Mouse (Mus musculus): ENCODE results near the gene Rsu1. TPM values are rescaled to one million over a fixed set of nuclear protein-coding genes. Genes with fewer than 3 reads are reported as not detected.
"Not testable (repeated sequence)": the region's sequence is repeated elsewhere in the genome, so short reads cannot be mapped to it uniquely, and the experiment has no call there.

Rsu1 gene
- polyA plus RNA-seq, 1 experiment, result 49.7 TPM

GRCm38 (mm10) chr2:13183124-13183523 is 88.1 kb downstream of the Rsu1 start:
- no peak for DNase-seq (ENCODE audit: low read depth)
- TF ChIP-seq CTCF (IDR thresholded peaks at IDR 0.05; ENCODE audit: borderline replicate concordance, extremely low read depth, insufficient read depth, insufficient read length) (no peak), POLR2A (IDR thresholded peaks at IDR 0.05; ENCODE audit: borderline replicate concordance, extremely low read depth, insufficient read depth, insufficient read length, poor library complexity, severe bottlenecking) (no peak)

DNA sequence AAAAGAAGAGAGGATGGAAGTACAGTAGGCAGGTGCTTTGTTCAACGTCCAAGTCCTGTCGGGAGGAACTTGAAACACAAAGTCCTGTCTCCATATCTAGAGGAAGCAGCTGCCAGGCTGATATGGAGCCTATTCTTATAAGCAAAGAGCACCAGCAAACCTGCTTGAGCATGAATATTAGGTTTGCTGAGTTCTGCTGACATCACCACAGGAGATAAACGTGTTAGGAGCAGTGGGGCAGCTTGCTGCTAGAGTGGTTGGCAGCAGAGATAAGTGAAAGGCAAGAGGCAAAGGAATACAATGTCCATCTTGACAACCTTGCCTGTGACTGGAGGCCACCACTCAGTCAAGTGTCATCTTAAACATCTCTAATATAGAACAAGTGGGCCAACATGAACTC is 89.3 kb downstream of the Rsu1 start:
- not testable (repeated sequence) for DNase-seq (ENCODE audit: low read depth)

GRCm38 (mm10) chr2:13177698-13178395 is 93.4 kb downstream of the Rsu1 start:
- TF ChIP-seq CTCF (IDR thresholded peaks at IDR 0.05; ENCODE audit: borderline replicate concordance, extremely low read depth, insufficient read depth, insufficient read length), result no peak
- no peak for TF ChIP-seq POLR2A (IDR thresholded peaks at IDR 0.05; ENCODE audit: borderline replicate concordance, extremely low read depth, insufficient read depth, insufficient read length, poor library complexity, severe bottlenecking)
- peak; percentile 76 for DNase-seq (ENCODE audit: low read depth)

DNA sequence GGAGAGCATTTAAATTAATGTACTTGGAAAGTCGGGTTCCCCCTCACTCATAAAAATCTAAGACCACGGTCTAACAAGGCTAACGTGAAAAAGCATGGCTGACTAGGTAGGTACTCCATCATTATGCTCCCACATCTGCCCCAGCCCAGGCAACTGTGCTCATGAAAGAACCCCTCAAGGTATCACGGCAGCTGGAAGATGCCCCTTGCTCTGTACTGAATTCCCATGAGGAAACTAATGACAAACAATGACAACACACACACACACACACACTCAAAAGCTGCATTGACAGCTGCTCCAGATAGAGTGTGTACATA is 95.0 kb downstream of the Rsu1 start:
- DNase-seq (ENCODE audit: low read depth), result peak; percentile 35
- no peak for TF ChIP-seq POLR2A (IDR thresholded peaks at IDR 0.05; ENCODE audit: borderline replicate concordance, extremely low read depth, insufficient read depth, insufficient read length, poor library complexity, severe bottlenecking)
- no peak for TF ChIP-seq CTCF (IDR thresholded peaks at IDR 0.05; ENCODE audit: borderline replicate concordance, extremely low read depth, insufficient read depth, insufficient read length)

GRCm38 (mm10) chr2:13175536-13176303 is 95.5 kb downstream of the Rsu1 start:
- TF ChIP-seq POLR2A (IDR thresholded peaks at IDR 0.05; ENCODE audit: borderline replicate concordance, extremely low read depth, insufficient read depth, insufficient read length, poor library complexity, severe bottlenecking) (no peak), CTCF (IDR thresholded peaks at IDR 0.05; ENCODE audit: borderline replicate concordance, extremely low read depth, insufficient read depth, insufficient read length) (no peak)
- DNase-seq (ENCODE audit: low read depth), result peak; percentile 86

GRCm38 (mm10) chr2:13174461-13174860 is 96.8 kb downstream of the Rsu1 start:
- TF ChIP-seq POLR2A (IDR thresholded peaks at IDR 0.05; ENCODE audit: borderline replicate concordance, extremely low read depth, insufficient read depth, insufficient read length, poor library complexity, severe bottlenecking), result no peak
- no peak for TF ChIP-seq CTCF (IDR thresholded peaks at IDR 0.05; ENCODE audit: borderline replicate concordance, extremely low read depth, insufficient read depth, insufficient read length)
- DNase-seq (ENCODE audit: low read depth), result peak; percentile 71

DNA sequence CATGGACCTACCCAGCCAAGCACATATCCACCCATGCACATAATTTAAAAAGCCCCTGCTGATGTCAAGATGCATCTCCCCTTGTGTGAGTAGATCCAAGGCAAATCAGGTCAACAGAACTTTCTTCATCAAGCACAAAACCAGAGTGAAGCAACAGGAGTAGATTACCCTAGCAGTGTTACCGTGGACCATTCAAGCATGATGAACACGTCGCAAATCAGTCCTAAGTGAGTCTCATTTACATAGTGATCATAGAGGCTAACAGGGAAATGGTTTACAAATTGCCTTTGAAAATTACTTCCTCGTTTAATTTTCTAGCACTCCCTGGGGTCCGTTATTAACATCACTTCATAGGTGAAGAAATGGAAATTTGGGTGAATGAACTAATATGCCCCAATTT is 100.6 kb downstream of the Rsu1 start:
- DNase-seq (ENCODE audit: low read depth), result no peak
- TF ChIP-seq POLR2A (IDR thresholded peaks at IDR 0.05; ENCODE audit: borderline replicate concordance, extremely low read depth, insufficient read depth, insufficient read length, poor library complexity, severe bottlenecking), result no peak
- TF ChIP-seq CTCF (IDR thresholded peaks at IDR 0.05; ENCODE audit: borderline replicate concordance, extremely low read depth, insufficient read depth, insufficient read length), result no peak

DNA sequence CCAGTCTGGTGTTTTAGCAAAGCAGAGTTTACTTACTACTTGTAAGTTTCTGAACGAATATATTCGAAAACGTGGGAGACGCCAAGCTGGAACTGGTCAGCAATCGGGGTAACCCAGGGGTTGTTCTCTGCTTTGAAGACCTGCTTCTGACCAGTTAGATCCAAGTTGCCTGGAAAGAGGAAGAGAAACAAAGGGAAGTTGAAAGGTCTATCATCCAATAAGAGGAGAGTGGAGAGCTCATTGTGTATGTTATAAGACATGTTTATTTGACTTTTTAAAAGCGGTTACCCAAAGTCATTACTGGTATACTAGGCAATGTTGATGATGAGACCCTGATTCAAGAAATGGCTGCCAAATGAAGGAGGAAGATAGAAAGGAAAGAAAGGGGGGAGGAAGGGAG is 101.3 kb downstream of the Rsu1 start:
- TF ChIP-seq CTCF (IDR thresholded peaks at IDR 0.05; ENCODE audit: borderline replicate concordance, extremely low read depth, insufficient read depth, insufficient read length) (no peak), POLR2A (IDR thresholded peaks at IDR 0.05; ENCODE audit: borderline replicate concordance, extremely low read depth, insufficient read depth, insufficient read length, poor library complexity, severe bottlenecking) (no peak)
- DNase-seq (ENCODE audit: low read depth), result no peak

- no peak for DNase-seq (ENCODE audit: low read depth)
- no peak for TF ChIP-seq CTCF (IDR thresholded peaks at IDR 0.05; ENCODE audit: borderline replicate concordance, extremely low read depth, insufficient read depth, insufficient read length)
- TF ChIP-seq POLR2A (IDR thresholded peaks at IDR 0.05; ENCODE audit: borderline replicate concordance, extremely low read depth, insufficient read depth, insufficient read length, poor library complexity, severe bottlenecking), result no peak
These were observed 101.9 kb downstream of the Rsu1 start for GRCm38 (mm10) chr2:13169158-13169890.

DNA sequence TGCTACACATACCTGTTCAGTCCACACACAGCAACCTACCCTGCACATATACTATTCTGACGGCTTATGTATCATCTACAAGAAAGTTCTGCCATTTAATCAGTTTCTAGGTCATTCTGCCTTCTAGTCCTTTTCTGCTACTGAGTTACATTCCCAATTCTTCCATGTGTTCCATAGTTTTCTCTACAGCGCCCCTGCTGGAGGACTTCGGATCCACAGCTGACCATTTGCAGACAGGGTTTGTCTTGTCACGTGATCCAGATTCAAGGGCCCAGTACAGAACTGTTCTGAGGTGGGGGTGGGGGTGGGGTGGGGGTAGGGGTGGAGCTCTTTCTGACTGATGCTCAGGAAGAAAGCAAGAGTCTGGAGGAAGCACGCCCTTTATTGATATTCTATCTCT is 102.5 kb downstream of the Rsu1 start:
- TF ChIP-seq POLR2A (IDR thresholded peaks at IDR 0.05; ENCODE audit: borderline replicate concordance, extremely low read depth, insufficient read depth, insufficient read length, poor library complexity, severe bottlenecking), result no peak
- peak; percentile 58; the same call in 1 of the 2 replicates for TF ChIP-seq CTCF (IDR thresholded peaks at IDR 0.05; ENCODE audit: borderline replicate concordance, extremely low read depth, insufficient read depth, insufficient read length)
- DNase-seq (ENCODE audit: low read depth), result peak; percentile 26

DNA sequence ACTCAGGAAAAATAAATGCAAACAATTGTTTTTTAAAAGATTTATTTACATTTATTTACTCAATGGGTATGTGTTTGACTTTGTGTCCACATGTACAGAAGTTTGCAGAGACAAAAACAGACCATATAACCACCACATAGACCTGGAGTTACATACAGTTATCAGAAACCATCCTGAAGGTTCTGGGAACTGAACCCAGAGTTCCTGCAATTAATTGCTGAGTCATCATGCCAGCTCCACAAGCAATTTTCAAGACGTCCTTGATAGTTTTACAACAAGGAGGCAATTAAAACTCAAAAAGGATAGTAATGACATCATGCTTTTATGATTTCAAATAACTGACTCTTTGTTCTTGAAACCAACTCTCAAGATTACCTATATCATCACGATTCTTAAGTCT is 109.5 kb downstream of the Rsu1 start:
- TF ChIP-seq POLR2A (IDR thresholded peaks at IDR 0.05; ENCODE audit: borderline replicate concordance, extremely low read depth, insufficient read depth, insufficient read length, poor library complexity, severe bottlenecking) (no peak), CTCF (IDR thresholded peaks at IDR 0.05; ENCODE audit: borderline replicate concordance, extremely low read depth, insufficient read depth, insufficient read length) (no peak)
- DNase-seq (ENCODE audit: low read depth), result no peak
